Mouse (Mus musculus) frontal cortex, postnatal 10 days (tissue): ENCODE measurements around the gene Aff4.
A peak's percentile ranks its signal among the peaks of the same experiment; 100 is the strongest.

Source experiments
- DNase-seq, 2 experiments: peaks; one replicate each; pipeline ENCODE4 v3.0.0; 2022; ENCODE audit warnings: low spot score in 2 of 2, mixed read lengths in 1 of 2

The Aff4 gene

GRCm38 (mm10) chr11:53427993-53428715 lies 77.5 kb downstream of the Aff4 start:
- no peak for DNase-seq

GRCm38 (mm10) chr11:53428716-53429057 lies 78.1 kb downstream of the Aff4 start:
- DNase-seq: no peak

- DNase-seq: no peak
These were observed 78.5 kb downstream of the Aff4 start for GRCm38 (mm10) chr11:53429182-53429581.

GRCm38 (mm10) chr11:53430300-53430669 lies 79.7 kb downstream of the Aff4 start:
- DNase-seq: no peak

GRCm38 (mm10) chr11:53430670-53431346 lies 80.2 kb downstream of the Aff4 start, which contains the start of the genes Uqcrq and Gdf9:
Gene Uqcrq, minus strand, starts transcription at chr11:53430831.
Gene Gdf9, plus strand, starts transcription at chr11:53431023.
- peak; percentile 98 to 100 for DNase-seq

- no peak for DNase-seq
These were observed 80.9 kb downstream of the Aff4 start for GRCm38 (mm10) chr11:53431347-53432056.

GRCm38 (mm10) chr11:53433057-53433456 lies 82.4 kb downstream of the Aff4 start:
- DNase-seq: no peak

- DNase-seq: no peak
These were observed 84.9 kb downstream of the Aff4 start for GRCm38 (mm10) chr11:53435504-53435903.

- DNase-seq: no peak
These were observed 85.7 kb downstream of the Aff4 start for GRCm38 (mm10) chr11:53436338-53436737.

GRCm38 (mm10) chr11:53441921-53442320 lies 91.3 kb downstream of the Aff4 start:
- DNase-seq: no peak

GRCm38 (mm10) chr11:53443861-53444260 lies 93.2 kb downstream of the Aff4 start:
- DNase-seq: no peak

- DNase-seq: no peak
These were observed 94.9 kb downstream of the Aff4 start for GRCm38 (mm10) chr11:53445562-53445961.

- no peak for DNase-seq
These were observed 95.5 kb downstream of the Aff4 start for GRCm38 (mm10) chr11:53446183-53446582.

- DNase-seq: no peak
These were observed 97.4 kb downstream of the Aff4 start for GRCm38 (mm10) chr11:53447996-53448395.

GRCm38 (mm10) chr11:53448529-53448928 lies 97.9 kb downstream of the Aff4 start:
- no peak for DNase-seq

- no peak for DNase-seq
These were observed 99.6 kb downstream of the Aff4 start for GRCm38 (mm10) chr11:53450070-53450705.

GRCm38 (mm10) chr11:53451361-53451760 lies 100.7 kb downstream of the Aff4 start:
- DNase-seq: no peak

- DNase-seq: no peak
These were observed 101.8 kb downstream of the Aff4 start for GRCm38 (mm10) chr11:53452396-53452795.

GRCm38 (mm10) chr11:53453031-53453430 lies 102.4 kb downstream of the Aff4 start:
- no peak for DNase-seq

GRCm38 (mm10) chr11:53456474-53457371 lies 106.1 kb downstream of the Aff4 start, which contains the start of the genes Gm10447 and Shroom1:
Gene Gm10447, minus strand, starts transcription at chr11:53457110.
Gene Shroom1, plus strand, starts transcription at chr11:53457205.
- no peak for DNase-seq

GRCm38 (mm10) chr11:53457372-53457954 lies 106.8 kb downstream of the Aff4 start:
- no peak for DNase-seq
